Mouse (Mus musculus) myocyte (in vitro differentiated cells): ENCODE measurements around the gene Golga7b.

ENCODE experiments used
- POLR2A ChIP-seq: IDR thresholded peaks from one replicate; pipeline ENCODE4 v1.6.1; 2011; ENCODE audit warnings: low read depth, mild to moderate bottlenecking, control low read depth, moderate library complexity; ENCODE audit not compliant: insufficient read length
- TCF12 ChIP-seq: IDR thresholded peaks from one replicate; pipeline ENCODE4 v1.6.1; 2011; ENCODE audit warnings: mild to moderate bottlenecking, control low read depth; ENCODE audit not compliant: poor library complexity, insufficient read depth, severe bottlenecking
- TCF3 ChIP-seq: IDR thresholded peaks from one replicate; pipeline ENCODE4 v1.6.1; 2011; ENCODE audit warnings: low read depth, control low read depth; ENCODE audit not compliant: insufficient read length
- USF1 ChIP-seq: IDR thresholded peaks from one replicate; pipeline ENCODE4 v1.6.1; 2011; ENCODE audit warnings: low read depth, mild to moderate bottlenecking, control low read depth, moderate library complexity

DNA sequence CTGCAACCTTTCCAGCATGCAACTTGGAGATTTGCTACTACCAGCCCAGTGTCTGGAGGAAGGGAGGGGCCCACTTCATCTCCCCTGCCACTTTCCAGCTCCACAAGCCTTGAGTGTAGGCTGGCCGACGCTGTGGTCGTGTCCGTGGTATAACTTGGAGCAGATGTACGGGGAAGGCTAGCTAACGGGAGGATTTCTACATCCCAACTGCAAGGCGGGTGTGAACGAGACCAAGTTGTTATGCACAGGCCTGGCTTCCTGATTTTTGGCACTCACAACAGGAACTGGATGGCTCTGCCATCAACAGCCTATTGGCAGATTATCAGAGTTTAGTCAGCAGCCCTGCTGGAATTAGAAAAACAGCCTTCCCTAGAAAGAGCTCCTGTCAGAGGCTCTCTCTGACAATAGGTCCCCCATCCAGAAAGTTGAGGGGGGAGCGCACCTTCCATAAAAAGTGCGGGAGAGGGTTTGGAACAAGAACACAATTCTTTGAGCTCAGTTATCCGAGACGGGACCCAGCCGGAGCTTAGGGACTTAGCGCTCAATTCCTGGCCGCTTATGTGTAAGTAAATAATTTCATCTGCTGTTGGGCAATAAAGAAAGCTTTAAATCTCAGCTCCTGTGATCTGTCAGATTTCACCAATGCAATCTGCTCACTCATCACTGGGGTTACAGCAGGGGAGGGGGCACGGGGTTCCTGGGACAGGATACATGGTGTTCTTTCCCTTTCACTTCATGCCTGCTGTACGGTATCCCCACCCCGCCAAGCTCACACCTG is 70.5 kb downstream of the Golga7b start:
- no peak for TF ChIP-seq TCF3
- TF ChIP-seq USF1, result no peak
- no peak for TF ChIP-seq POLR2A
- TF ChIP-seq TCF12, result no peak
